Mouse (Mus musculus) G1E (cell line): ENCODE measurements around the gene Tmem123. TPM values are rescaled to one million over a fixed set of nuclear protein-coding genes. Genes with fewer than 3 reads are reported as not detected.

Source experiments
- ATAC-seq: 2 replicates; pipeline ENCODE4 v1.8.0; 2016; ENCODE audit warnings: mild to moderate bottlenecking; ENCODE audit not compliant: insufficient number of reproducible peaks, poor library complexity, low FRiP score, severe bottlenecking; ENCODE audit errors: extremely low read depth
- DNase-seq: peaks from one replicate; pipeline ENCODE4 v3.0.0; 2012; ENCODE audit warnings: low spot score
- H3K27me3 ChIP-seq: 2 replicates; pipeline ENCODE4 v1.6.1; 2012; ENCODE audit warnings: mild to moderate bottlenecking, low read length, inconsistent platforms; ENCODE audit not compliant: insufficient read depth
- H3K36me3 ChIP-seq: replicated peaks from 2 replicates; pipeline ENCODE3; 2012; ENCODE audit warnings: mild to moderate bottlenecking, inconsistent platforms
- H3K4me1 ChIP-seq: 2 replicates; pipeline ENCODE4 v1.6.1; 2012; ENCODE audit warnings: low read depth, low read length, inconsistent platforms, mixed read lengths; ENCODE audit not compliant: insufficient read depth
- H3K4me3 ChIP-seq: 2 replicates; pipeline ENCODE4 v1.5.1; 2012; ENCODE audit warnings: low read depth, mild to moderate bottlenecking, inconsistent platforms, low read length, moderate library complexity, mixed read lengths
- H3K9me3 ChIP-seq: replicated peaks from 2 replicates; pipeline ENCODE4 v1.6.1; 2012; ENCODE audit warnings: inconsistent platforms
- CTCF ChIP-seq: IDR thresholded peaks from 2 replicates; pipeline ENCODE4 v1.5.1; 2012; ENCODE audit warnings: low read depth, low read length, inconsistent platforms, mixed read lengths
- GATA1 ChIP-seq: IDR thresholded peaks from 2 replicates; pipeline ENCODE4 v1.6.1; 2012; ENCODE audit warnings: borderline replicate concordance, low read length, inconsistent platforms, mixed read lengths
- GATA2 ChIP-seq: IDR thresholded peaks from 2 replicates; pipeline ENCODE4 v1.6.1; 2012; ENCODE audit warnings: low read depth, low read length, inconsistent platforms, borderline replicate concordance
- POLR2AphosphoS5 ChIP-seq: IDR thresholded peaks from 2 replicates; pipeline ENCODE4 v1.6.1; 2012; ENCODE audit warnings: low read depth, low read length, inconsistent platforms; ENCODE audit not compliant: insufficient replicate concordance
- TAL1 ChIP-seq: conservative IDR thresholded peaks from 2 replicates; pipeline ENCODE4 v1.6.1; 2012; ENCODE audit warnings: low read depth, low read length, inconsistent platforms, mixed read lengths
- polyA plus RNA-seq: library from polyadenylated mRNA; stranded (reverse); fragments of >175 nt; gene quantifications from 2 replicates; pipeline ENCODE4 v1.2.3, GENCODE M21; 2012
- total RNA-seq, 2 experiments: library from RNA; stranded (forward) in 1 of 2; stranded (reverse) in 1 of 2; fragments of 200-1000 nt in 1 of 2; fragments of >200 nt in 1 of 2; fragmentation: Nextera tagmentation in 1 of 2; gene quantifications; 2 replicates each; pipeline ENCODE4 v1.2.3; 2014 to 2017

Gene Tmem123
- total and polyA plus RNA-seq, 3 experiments = 35.3 to 137 (median 118) TPM

DNA sequence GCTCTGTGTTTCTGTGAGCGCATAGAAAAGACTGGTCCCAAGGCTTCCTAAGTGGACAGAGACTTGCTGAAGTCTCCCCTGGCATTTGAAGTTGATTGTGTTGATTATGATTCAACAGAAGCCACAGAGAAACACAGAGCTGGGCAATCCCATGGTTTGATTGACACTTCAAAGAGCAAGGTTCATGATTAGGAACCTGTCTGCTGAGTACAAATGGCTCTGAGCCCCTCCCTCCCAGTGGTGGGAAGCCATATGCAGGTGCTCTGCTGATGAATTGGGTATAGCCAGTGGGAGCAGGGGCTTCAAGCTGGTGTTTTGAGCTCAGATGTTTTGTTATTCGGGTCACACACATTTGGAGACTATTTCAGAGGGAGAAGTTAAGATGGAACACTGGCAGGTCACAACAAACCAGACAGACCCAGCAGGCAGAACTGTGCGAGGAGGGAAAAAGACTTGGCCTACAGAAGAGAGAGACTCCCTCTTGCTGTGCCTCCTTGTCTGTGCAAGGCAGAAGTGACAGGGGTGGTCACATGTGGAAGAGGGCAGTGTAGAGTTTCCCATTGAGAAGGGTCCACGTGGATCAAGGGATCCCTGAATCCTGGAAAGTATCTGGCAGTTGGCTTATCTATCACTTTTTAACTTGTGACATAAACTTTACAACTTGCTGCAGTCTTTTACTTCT, 9.1 kb downstream of the Tmem123 start:
- Histone ChIP-seq H3K9me3 (no peaks in the 10 kb centered on the region), H3K27me3 (no peaks in the 10 kb centered on the region), H3K4me1 (peaks cover 14% of the 10 kb centered on the region), H3K4me3 (no peak overlapping the region), H3K36me3 (peaks cover 96% of the 10 kb centered on the region)
- ATAC-seq = no peak
- DNase-seq = no peak
- TF ChIP-seq POLR2AphosphoS5 (no peak), GATA1 (no peak), GATA2 (no peak), TAL1 (no peak), CTCF (no peak)

DNA sequence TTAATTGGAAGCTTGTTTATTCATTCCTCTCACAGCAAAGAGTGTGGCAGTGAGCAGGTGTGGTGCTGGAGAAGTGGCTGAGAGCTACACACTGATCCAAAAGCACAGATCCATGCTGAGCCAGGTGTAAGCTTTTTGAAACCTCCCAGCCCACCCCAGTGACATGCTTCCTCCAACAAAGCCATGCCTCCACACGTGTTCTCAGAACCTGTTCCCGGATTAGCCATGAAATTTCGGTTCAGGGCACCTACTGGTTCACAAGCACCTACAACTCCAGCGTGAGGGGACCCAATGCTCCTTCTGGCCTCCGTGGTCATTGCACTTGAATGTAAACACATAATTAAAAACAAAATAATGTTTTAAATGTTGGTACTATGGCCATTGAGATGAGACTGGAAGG, 9.8 kb downstream of the Tmem123 start:
- DNase-seq (no peak), ATAC-seq (no peak)
- no peak for TF ChIP-seq POLR2AphosphoS5
- no peak for TF ChIP-seq CTCF
- no peak for TF ChIP-seq GATA1
- no peak for TF ChIP-seq TAL1
- TF ChIP-seq GATA2 = no peak
- no peak overlapping the region for H3K4me3 ChIP-seq
- H3K4me1 ChIP-seq = peaks cover 16% of the 10 kb centered on the region
- no peaks in the 10 kb centered on the region for H3K27me3 ChIP-seq
- peaks cover 95% of the 10 kb centered on the region for H3K36me3 ChIP-seq
- no peaks in the 10 kb centered on the region for H3K9me3 ChIP-seq

DNA sequence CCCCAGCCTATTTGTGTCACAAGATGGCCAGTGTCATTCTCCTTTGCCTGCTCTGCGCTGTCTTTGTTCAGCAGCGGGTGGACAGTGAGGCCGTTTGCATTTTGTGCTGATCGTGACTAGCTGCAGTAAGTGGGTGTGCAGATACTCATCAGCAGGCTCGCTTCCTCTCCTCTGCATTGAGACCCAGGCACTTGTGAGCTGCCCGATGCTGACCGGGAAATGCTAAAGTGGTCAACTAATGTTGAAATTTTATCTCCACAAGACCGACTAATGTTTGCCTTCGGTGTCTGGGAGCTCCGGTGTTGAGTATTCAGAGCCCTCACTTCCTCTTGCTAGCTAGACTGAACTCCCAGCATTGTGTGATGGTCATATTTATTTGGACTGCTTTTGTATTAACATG, 10.7 kb downstream of the Tmem123 start:
- DNase-seq (no peak), ATAC-seq (no peak)
- Histone ChIP-seq H3K27me3 (no peaks in the 10 kb centered on the region), H3K36me3 (peaks cover 95% of the 10 kb centered on the region), H3K9me3 (no peaks in the 10 kb centered on the region), H3K4me1 (peaks cover 19% of the 10 kb centered on the region), H3K4me3 (no peak overlapping the region)
- TF ChIP-seq POLR2AphosphoS5 = no peak
- TF ChIP-seq CTCF = no peak
- no peak for TF ChIP-seq TAL1
- TF ChIP-seq GATA2 = no peak
- TF ChIP-seq GATA1 = no peak

DNA sequence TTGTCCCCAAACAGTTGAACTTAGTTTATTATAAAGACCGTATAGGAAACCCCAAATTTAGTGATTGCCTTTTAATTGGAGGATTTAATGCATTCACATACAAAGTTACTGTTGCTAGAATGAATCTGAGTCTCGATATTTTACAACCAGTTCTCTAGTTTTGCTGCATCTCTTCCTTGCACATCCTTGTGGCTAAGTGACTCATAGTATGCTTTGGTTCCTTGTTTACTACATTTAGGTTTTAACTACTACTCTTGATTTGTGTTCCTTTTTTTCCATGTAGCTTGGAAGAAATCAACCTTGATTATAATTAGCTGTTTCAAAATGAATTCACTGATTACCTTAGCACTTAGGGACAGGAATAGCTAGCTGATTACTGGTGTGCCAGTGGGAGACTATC, 11.2 kb downstream of the Tmem123 start:
- Histone ChIP-seq H3K36me3 (peaks cover 95% of the 10 kb centered on the region), H3K9me3 (no peaks in the 10 kb centered on the region), H3K4me1 (peaks cover 23% of the 10 kb centered on the region), H3K4me3 (no peak overlapping the region), H3K27me3 (no peaks in the 10 kb centered on the region)
- TF ChIP-seq GATA2 = no peak
- TF ChIP-seq GATA1 = no peak
- no peak for TF ChIP-seq CTCF
- TF ChIP-seq POLR2AphosphoS5 = no peak
- TF ChIP-seq TAL1 = no peak
- ATAC-seq (no peak), DNase-seq (no peak)

DNA sequence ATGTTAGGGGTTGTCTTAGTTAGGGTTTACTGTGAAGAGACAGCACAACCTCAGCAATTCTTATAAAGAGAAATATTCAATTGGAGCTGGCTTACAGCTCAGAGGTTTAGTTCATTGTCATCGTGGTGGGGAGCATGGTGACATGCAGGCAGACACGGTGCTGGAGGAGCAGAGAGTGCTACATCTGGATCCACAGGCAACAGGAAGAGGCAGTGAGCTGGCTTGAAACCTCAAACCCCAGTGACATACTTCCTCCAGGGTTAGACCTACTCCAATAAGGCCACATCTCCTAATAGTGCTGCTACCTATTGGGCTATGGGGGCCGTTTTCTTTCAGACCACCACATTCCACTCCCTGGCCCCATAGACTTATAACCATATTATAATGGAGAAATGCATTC, 12.1 kb downstream of the Tmem123 start:
- no peak for ATAC-seq
- TF ChIP-seq CTCF (no peak), POLR2AphosphoS5 (no peak), GATA1 (no peak), GATA2 (no peak), TAL1 (no peak)
- peaks cover 89% of the 10 kb centered on the region for H3K36me3 ChIP-seq

DNA sequence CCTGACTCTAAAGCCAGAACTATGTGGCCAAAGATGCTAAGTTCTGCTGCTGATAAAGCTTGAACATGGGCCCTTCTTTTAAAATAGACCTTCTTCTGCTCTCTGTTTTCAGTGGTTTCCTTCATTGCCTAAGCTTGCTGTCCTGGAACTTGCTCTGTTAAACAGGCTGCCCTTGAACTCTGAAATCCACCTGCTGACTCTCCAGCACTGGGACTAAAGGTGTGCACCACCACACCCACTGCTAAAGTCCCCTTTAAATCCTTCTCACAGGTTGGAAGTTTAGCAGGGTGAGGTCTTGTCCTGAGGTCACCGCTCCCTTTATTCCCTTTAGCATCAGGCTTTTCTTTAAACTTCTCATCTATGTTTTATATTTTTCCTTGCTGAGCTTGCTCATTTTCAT, 13.1 kb downstream of the Tmem123 start:
- Histone ChIP-seq H3K4me1 (peaks cover 34% of the 10 kb centered on the region), H3K9me3 (no peaks in the 10 kb centered on the region), H3K4me3 (no peak overlapping the region), H3K27me3 (no peaks in the 10 kb centered on the region), H3K36me3 (peaks cover 91% of the 10 kb centered on the region)
- DNase-seq = no peak
- no peak for ATAC-seq
- TF ChIP-seq GATA1 (no peak), TAL1 (no peak), POLR2AphosphoS5 (no peak), CTCF (no peak), GATA2 (no peak)

More for the DNA sequence above, 12.1 kb downstream of the Tmem123 start:
- no peaks in the 10 kb centered on the region for H3K9me3 ChIP-seq
- H3K4me3 ChIP-seq = no peak overlapping the region
- H3K4me1 ChIP-seq = peaks cover 27% of the 10 kb centered on the region
- no peaks in the 10 kb centered on the region for H3K27me3 ChIP-seq
- DNase-seq = no peak
